Mouse (Mus musculus) lung, adult 2 months (tissue): Measurements from ENCODE around the gene Cwc27. TPM values are rescaled to one million over a fixed set of nuclear protein-coding genes. Genes with fewer than 3 reads are reported as not detected.
A peak's percentile ranks its signal among the peaks of the same experiment; 100 is the strongest.

Experiments
- DNase-seq: peaks from one replicate; pipeline ENCODE4 v3.0.0; 2022
- H3K4me1 ChIP-seq: fragments of 200-500 bp; 2 replicates; pipeline ENCODE4 v1.6.1; 2011; ENCODE audit warnings: low read length; ENCODE audit not compliant: control insufficient read depth, insufficient read depth
- H3K4me3 ChIP-seq: fragments of 200-500 bp; replicated peaks from 2 replicates; pipeline ENCODE3; 2011; ENCODE audit warnings: low read depth, mild to moderate bottlenecking, control low read depth, low read length; ENCODE audit errors: extremely low read depth
- CTCF ChIP-seq: fragments of 200-500 bp; IDR thresholded peaks from 2 replicates; pipeline ENCODE4 v1.5.1; 2011; ENCODE audit warnings: mild to moderate bottlenecking, low read length, control low read depth; ENCODE audit not compliant: insufficient read depth
- POLR2A ChIP-seq: fragments of 200-500 bp; IDR thresholded peaks from 2 replicates; pipeline ENCODE4 v1.6.1; 2011; ENCODE audit warnings: low read depth, mild to moderate bottlenecking, control low read depth, low read length, borderline replicate concordance; ENCODE audit errors: extremely low read depth
- WGBS: fragments of 180-500 bp; shearing (Covaris S2); methylation state at CpG from one replicate; pipeline ENCODE4 v1.1.7; 2018; 5-methylcytosine and 5-hydroxymethylcytosine counted together
- polyA plus RNA-seq: library from polyadenylated mRNA; depleted of rRNA; stranded (reverse); fragments of >200 nt; gene quantifications from 2 replicates; pipeline ENCODE4 v1.2.3, GENCODE M21; 2012

Cwc27 gene
- polyA plus RNA-seq, 1 experiment = 2.4 TPM

DNA sequence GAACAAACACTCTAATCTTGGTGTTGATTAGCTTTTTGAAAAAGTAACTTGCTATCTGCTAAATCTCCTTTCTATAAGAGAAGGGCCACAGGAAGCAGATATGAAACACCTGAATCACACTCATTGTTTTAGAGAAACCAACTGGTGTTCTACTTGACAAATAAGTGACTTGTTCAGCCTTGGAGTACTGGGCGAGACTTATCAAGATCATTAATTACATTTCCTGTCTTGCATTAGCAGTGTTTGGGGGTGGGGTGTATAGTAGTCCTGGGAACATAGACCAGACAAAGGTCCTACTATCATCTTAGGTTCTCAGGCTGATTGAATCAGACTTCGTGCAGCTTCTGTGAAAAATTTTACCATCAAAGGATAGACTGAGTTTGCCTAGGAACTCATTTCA, 196.5 kb downstream of the Cwc27 start:
- TF ChIP-seq POLR2A (no peak), CTCF (no peak)
- 35% methylated on average over 2 of the region's 2 CpGs for WGBS

DNA sequence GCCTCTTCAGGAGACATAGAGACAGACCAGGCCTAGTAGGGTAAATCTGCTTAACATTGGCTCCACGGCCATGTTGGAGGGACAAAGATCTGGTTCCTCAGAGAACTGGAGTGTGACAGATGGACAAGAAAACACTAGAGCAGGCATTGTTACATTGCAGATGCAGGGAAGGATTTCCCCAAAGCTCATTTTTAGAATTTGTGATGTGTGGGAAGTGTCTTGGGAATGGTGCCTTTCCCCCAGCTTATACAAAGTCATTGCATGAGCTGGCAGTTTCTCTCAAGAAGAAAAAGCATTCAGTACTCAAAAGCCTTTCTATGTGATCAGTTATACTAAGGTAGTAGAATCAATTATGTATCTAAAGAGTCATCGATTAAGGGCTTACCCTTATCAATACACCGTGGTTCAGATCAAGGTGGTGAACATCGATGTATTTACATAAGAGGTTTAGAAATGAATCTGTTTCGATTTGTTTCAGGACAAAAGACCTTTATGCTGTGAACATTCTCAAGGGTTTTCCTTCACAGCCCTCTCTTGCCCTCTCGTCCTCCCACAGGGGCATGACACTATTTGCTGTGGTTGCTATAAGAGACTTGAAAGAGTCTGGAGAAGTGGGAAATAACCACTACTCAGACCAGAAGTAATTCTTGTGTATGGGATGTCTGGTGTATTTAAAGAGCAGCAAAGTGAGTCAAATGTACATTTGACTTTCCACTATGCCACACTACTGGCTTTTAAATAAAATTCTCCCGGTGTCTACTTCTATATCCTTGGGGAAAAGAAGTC, 197.2 kb downstream of the Cwc27 start:
- no peak for DNase-seq
- Histone ChIP-seq H3K4me1 (no peaks in the 10 kb centered on the region; the same call in 1 of the 2 replicates), H3K4me3 (no peak overlapping the region)
- 72% methylated on average over 7 of the region's 7 CpGs for WGBS
- TF ChIP-seq POLR2A (no peak), CTCF (no peak)

More for the DNA sequence above, 196.5 kb downstream of the Cwc27 start:
- no peak overlapping the region for H3K4me3 ChIP-seq
- no peaks in the 10 kb centered on the region; the same call in 1 of the 2 replicates for H3K4me1 ChIP-seq
- no peak for DNase-seq

DNA sequence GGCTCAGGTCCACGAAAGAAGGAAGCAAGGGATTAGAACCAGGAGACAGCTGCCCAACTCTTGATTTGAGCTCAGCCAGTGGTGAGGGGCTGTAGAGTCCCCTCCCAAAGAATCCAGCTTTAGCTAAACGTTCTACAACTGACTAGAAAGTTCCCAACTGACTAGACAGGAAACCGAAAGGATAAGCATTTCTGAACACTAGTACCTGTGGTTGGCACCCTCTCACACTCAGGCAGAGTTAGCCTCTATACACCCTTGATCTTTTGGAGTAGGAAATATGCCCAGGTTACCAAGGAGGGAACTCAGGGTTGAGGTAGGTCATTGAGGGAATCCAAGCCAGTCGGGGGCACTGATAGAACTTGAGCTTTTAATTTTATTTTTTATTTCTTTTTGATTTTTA, 199.7 kb downstream of the Cwc27 start:
- 84% methylated on average over 4 of the region's 4 CpGs for WGBS
- H3K4me3 ChIP-seq = no peak overlapping the region
- no peak for DNase-seq

DNA sequence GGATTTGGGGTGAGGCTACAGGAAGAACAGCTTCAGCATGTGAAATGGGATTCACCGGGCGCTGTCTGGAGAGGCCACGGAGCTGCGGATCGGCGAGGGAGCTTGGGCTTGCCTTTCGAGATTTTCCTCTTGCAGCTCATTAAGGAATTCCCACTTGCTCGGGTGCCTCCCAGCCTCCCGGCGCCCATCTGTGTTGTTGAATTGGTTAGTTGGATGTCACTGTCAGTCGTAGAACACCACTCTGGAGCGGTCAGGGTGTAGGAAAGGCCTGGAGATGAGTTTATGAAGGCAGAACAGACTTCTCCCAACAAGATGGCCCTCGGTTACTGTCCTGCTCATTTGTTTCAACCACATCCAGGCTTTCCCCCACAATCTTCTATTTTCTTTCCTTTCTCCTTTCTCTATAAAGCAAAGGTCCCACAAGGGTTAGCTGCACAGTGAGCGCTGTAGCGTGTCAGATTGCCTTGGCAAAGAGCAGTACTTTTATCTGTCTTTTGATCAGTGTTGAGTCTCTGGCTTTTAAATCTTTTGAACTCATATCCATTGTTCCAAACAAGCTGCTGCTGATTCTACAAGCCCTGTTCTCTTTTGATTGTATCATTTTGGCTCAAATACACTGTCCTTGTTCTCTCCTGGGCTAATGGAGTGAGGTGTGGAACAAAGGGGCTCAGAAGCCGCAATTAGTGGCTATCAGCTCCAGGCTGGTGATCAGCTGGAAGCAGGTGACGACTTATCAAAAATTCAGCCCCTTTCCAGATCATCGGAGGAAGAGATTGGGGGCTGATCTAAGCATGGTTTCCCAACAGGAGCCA, 200.7 kb downstream of the Cwc27 start:
- WGBS = 84% methylated on average over 18 of the region's 18 CpGs
- TF ChIP-seq POLR2A = no peak
- TF ChIP-seq CTCF = no peak
- Histone ChIP-seq H3K4me1 (no peaks in the 10 kb centered on the region; the same call in 1 of the 2 replicates), H3K4me3 (no peak overlapping the region)
- DNase-seq = no peak

More for the DNA sequence above, 199.7 kb downstream of the Cwc27 start:
- no peaks in the 10 kb centered on the region; the same call in 1 of the 2 replicates for H3K4me1 ChIP-seq
- TF ChIP-seq POLR2A (no peak), CTCF (no peak)

DNA sequence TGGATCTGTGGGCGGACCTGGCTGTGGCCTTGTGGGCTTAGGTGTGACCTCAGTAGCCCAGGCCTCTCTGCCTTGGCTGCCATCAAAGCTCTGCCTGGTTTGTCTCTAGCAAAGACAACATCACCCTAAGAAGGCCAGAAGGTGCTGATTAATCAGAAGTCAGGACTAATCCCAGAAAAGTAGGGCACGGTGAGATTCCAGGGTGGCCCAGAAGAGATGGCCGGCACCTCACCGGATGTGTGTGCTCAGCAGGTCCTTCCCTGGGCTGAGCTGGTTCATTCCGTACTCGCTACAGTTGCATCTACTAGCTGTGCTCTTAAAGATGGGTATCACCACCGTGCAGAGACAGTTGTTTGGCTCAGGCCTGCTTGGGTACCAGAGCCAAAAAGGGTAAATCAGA, 201.8 kb downstream of the Cwc27 start:
- no peak for TF ChIP-seq POLR2A
- TF ChIP-seq CTCF = no peak
- no peak for DNase-seq
- H3K4me3 ChIP-seq = no peak overlapping the region
- 95% methylated on average over 7 of the region's 7 CpGs for WGBS
- H3K4me1 ChIP-seq = no peaks in the 10 kb centered on the region; the same call in 1 of the 2 replicates

DNA sequence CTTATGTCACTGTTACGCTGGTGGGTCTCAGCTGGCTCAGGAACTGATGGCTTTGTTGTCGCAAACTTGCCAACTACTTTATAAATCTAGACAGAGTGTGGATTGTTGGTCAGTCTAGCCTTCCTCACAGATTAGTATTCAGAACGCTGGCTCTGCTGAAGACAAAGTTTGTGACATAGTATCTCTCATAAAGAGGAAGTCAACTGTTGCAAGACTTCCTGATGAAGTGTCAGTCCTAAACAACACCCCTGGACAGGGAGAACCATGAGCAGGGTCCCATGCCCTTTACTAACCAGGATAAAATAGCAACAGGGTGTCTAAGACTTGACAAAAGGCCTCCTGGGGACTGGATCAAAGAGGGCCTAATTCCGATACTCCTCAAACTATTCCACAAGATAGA, 205.6 kb downstream of the Cwc27 start:
- Histone ChIP-seq H3K4me1 (no peaks in the 10 kb centered on the region), H3K4me3 (no peak overlapping the region)
- TF ChIP-seq POLR2A (no peak), CTCF (no peak)
- 57% methylated on average over 4 of the region's 4 CpGs for WGBS
- no peak for DNase-seq

DNA sequence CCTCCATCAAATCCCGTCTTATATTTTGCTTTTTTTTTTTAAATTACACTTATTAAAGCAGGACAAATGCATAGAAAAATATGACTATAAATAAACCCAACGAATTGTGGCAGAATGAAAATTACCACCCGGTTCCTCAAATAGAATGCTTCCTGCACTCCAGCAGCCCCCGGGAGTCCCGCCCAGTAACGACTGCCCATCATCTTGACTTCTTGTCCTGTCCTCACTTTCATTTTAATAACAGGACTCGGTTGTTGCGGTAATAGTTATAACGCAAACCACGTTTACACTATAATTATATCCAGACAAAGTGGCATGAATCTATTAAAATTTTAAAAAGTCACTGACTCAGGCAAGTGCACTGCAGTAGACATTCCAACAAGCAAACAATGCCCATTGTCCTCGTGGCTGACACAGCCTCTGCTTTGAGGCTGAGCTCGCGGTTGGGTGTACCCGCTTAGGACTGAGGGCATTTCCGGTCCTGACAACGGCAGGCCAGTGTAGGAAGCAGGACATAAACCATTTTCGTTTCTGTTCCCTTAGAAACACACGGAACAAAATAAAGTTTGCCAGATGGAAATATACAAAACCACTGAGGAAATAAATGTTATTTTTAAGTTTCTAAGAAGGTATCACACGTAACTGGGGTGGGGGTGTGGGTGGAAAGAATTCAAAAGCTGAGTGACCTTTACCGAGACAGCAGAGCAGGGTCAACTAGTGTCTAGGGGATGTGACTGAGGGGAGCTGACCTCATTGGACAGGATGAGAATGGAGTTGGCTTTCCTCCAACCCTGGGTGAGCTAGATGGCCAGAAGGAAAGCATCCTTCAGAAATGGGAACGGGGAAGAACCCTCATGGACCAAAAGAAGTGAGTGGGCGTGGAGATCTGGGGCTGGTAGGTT, 206.5 kb downstream of the Cwc27 start:
- TF ChIP-seq POLR2A = peak; percentile 53; the same call in 1 of the 2 replicates
- no peak for TF ChIP-seq CTCF
- 41% methylated on average over 22 of the region's 22 CpGs for WGBS
- Histone ChIP-seq H3K4me3 (peak overlapping the region; percentile 47), H3K4me1 (no peaks in the 10 kb centered on the region)
- peak; percentile 28 for DNase-seq

DNA sequence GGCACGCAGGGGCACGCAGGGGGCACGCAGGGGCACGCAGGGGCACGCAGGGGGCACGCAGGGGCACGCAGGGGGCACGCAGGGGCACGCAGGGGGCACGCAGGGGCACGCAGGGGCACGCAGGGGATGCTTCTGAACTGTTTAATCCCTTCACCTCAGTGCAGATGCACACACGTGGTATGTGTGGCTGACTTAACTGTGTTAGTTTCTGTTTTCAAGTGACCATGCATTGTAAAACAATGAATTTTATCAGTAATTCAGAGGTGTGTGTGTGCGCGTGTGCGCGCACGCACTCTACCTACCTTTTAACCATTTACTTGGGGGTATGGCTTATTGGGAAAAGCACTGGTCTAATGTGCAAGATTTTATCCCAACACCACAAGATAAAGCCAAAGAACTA, 208.4 kb downstream of the Cwc27 start:
- DNase-seq = no peak
- TF ChIP-seq POLR2A (no peak), CTCF (no peak)
- Histone ChIP-seq H3K4me3 (no peak overlapping the region), H3K4me1 (no peaks in the 10 kb centered on the region)
- 90% methylated on average over 18 of the region's 18 CpGs for WGBS
